Mouse (Mus musculus) spleen, adult 2 months (tissue): ENCODE data around the gene Cdca7. TPM values are rescaled to one million over a fixed set of nuclear protein-coding genes. Genes with fewer than 3 reads are reported as not detected.

ENCODE experiments used
- DNase-seq, 2 experiments: peaks; one replicate each; pipeline versions ENCODE4 v3.0.0 to v3.0.0-alpha.2; 2012 to 2021; ENCODE audit warnings: low spot score in 2 of 2, low read depth in 1 of 2
- H3K27ac ChIP-seq: fragments of 200-500 bp; 2 replicates; pipeline ENCODE4 v1.5.1; 2012; ENCODE audit warnings: low read length, inconsistent platforms; ENCODE audit not compliant: insufficient read depth
- H3K27me3 ChIP-seq: fragments of 200-500 bp; 2 replicates; pipeline ENCODE4 v1.6.1; 2012; ENCODE audit warnings: mild to moderate bottlenecking, moderate library complexity, low read length, inconsistent platforms; ENCODE audit not compliant: control insufficient read depth, insufficient read depth
- H3K36me3 ChIP-seq: fragments of 200-500 bp; 2 replicates; pipeline ENCODE4 v1.6.1; 2012; ENCODE audit warnings: mild to moderate bottlenecking, low read length, inconsistent platforms; ENCODE audit not compliant: control insufficient read depth, insufficient read depth
- H3K4me1 ChIP-seq: fragments of 200-500 bp; 2 replicates; pipeline ENCODE4 v1.6.1; 2011; ENCODE audit warnings: inconsistent platforms; ENCODE audit not compliant: control insufficient read depth, insufficient read depth, insufficient read length
- H3K4me3 ChIP-seq: fragments of 200-500 bp; 2 replicates; pipeline ENCODE4 v1.5.1; 2011; ENCODE audit warnings: mild to moderate bottlenecking, inconsistent platforms; ENCODE audit not compliant: insufficient read depth, insufficient read length; ENCODE audit errors: extremely low read depth
- CTCF ChIP-seq: fragments of 200-500 bp; IDR thresholded peaks from 2 replicates; pipeline ENCODE4 v1.5.1; 2011; ENCODE audit warnings: mild to moderate bottlenecking, inconsistent platforms; ENCODE audit not compliant: insufficient read depth, insufficient read length, insufficient replicate concordance; ENCODE audit errors: extremely low read depth
- POLR2A ChIP-seq: fragments of 200-500 bp; IDR thresholded peaks from 2 replicates; pipeline ENCODE4 v1.6.1; 2011; ENCODE audit warnings: low read depth, low read length, inconsistent platforms
- WGBS: fragments of 180-500 bp; shearing (Covaris S2); methylation state at CpG from one replicate; pipeline ENCODE4 v1.1.7; 2018; 5-methylcytosine and 5-hydroxymethylcytosine counted together
- polyA plus RNA-seq: library from polyadenylated mRNA; depleted of rRNA; stranded (reverse); fragments of >200 nt; gene quantifications from 2 replicates; pipeline ENCODE4 v1.2.3, GENCODE M21; 2012; rRNA removed

Gene Cdca7
- polyA plus RNA-seq, 1 experiment = 13.7 TPM

GRCm38 (mm10) chr2:72525556-72525955 lies 49.6 kb downstream of the Cdca7 start:
- TF ChIP-seq CTCF (no peak), POLR2A (no peak)
- Histone ChIP-seq H3K4me1 (no peaks in the 10 kb centered on the region), H3K4me3 (no peak overlapping the region), H3K27me3 (no peaks in the 10 kb centered on the region), H3K27ac (no peak overlapping the region), H3K36me3 (no peaks in the 10 kb centered on the region)
- 85% methylated on average over 3 of the region's 3 CpGs for WGBS
- DNase-seq = no peak

GRCm38 (mm10) chr2:72529026-72529357 lies 53.0 kb downstream of the Cdca7 start:
- H3K27ac ChIP-seq = no peak overlapping the region
- TF ChIP-seq CTCF (no peak), POLR2A (no peak)
- H3K4me3 ChIP-seq = no peak overlapping the region
- no peak for DNase-seq
- 84% methylated on average over 10 of the region's 10 CpGs for WGBS
- H3K36me3 ChIP-seq = no peaks in the 10 kb centered on the region
- no peaks in the 10 kb centered on the region for H3K27me3 ChIP-seq
- H3K4me1 ChIP-seq = no peaks in the 10 kb centered on the region

- 61% methylated on average over 25 of the region's 25 CpGs for WGBS
- DNase-seq = no peak
- Histone ChIP-seq H3K4me3 (no peak overlapping the region), H3K27ac (no peak overlapping the region), H3K4me1 (no peaks in the 10 kb centered on the region), H3K36me3 (no peaks in the 10 kb centered on the region), H3K27me3 (no peaks in the 10 kb centered on the region)
- no peak for TF ChIP-seq POLR2A
- no peak for TF ChIP-seq CTCF
These were observed 53.7 kb downstream of the Cdca7 start for GRCm38 (mm10) chr2:72529358-72530319.

- H3K27ac ChIP-seq = no peak overlapping the region
- H3K4me3 ChIP-seq = no peak overlapping the region
- H3K36me3 ChIP-seq = no peaks in the 10 kb centered on the region
- no peak for DNase-seq
- H3K4me1 ChIP-seq = no peaks in the 10 kb centered on the region
- WGBS = 7% methylated on average over 1 of the region's 1 CpGs
- TF ChIP-seq CTCF (no peak), POLR2A (no peak)
- no peaks in the 10 kb centered on the region for H3K27me3 ChIP-seq
These were observed 59.9 kb downstream of the Cdca7 start for GRCm38 (mm10) chr2:72535889-72536288.

Other genes starting within 250 kb of the Cdca7 start
- 3.0 and 3.1 TPM in 2 replicates for gene Map3k20, start 190.5 kb upstream of the Cdca7 start, polyA plus RNA-seq